In the genomic region with DNA sequence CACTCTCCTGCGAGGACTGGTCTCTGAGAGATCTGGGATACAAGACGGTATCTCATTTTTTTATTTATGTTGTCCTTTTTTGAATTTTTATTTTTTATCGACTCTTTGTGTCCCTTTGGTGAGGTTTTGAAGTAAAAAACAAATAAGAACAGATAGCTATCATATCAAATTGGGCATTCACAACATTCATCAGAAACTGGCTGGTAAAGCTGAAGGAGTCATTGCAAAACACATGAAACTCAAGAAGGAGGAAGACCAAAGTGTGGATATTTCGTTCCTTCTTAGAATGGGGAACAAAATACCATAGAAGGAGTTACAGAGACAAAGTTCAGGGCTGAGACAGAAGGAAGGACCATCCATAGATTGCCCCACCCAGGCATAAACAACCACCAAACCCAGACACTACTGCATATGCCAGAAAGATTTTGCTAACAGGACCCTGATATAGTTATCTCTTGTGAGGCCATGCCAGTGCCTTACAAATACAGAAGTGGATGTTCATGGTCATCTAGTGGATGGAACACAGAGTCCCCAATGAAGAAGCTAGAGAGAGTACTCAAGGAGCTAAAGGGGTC, we compare ENCODE assay signal across 23 mouse cellular contexts.
"Had no signal": no experiment of that assay in that cellular context is flagged by ENCODE, and none has a peak within 500 bp of the region (broad histone marks: within the 10 kb centered on the region; RNA-seq: fewer than 3 reads in every experiment).

No protein-coding gene starts in this region.

- H3K27ac ChIP-seq: layer of hippocampus, adult 2 months; limb, embryonic 10.5 days; limb, embryonic 13.5 days; liver, embryonic 14.5 days; lung, embryonic 15.5 days; macrophage; midbrain, embryonic 12.5 days; midbrain, embryonic 15.5 days; neural tube, embryonic 12.5 days; neural tube, embryonic 15.5 days; stomach, postnatal 0 days had no signal

- H3K4me3 ChIP-seq: layer of hippocampus, adult 2 months; limb, embryonic 10.5 days; limb, embryonic 13.5 days; lung, embryonic 15.5 days; midbrain, embryonic 12.5 days; midbrain, embryonic 15.5 days; neural tube, embryonic 12.5 days; neural tube, embryonic 15.5 days had no signal

- H3K4me1 ChIP-seq: limb, embryonic 10.5 days; limb, embryonic 13.5 days; lung, embryonic 15.5 days; midbrain, embryonic 12.5 days; midbrain, embryonic 15.5 days; neural tube, embryonic 12.5 days; neural tube, embryonic 15.5 days had no signal

- H3K36me3 ChIP-seq: limb, embryonic 10.5 days; limb, embryonic 13.5 days; lung, embryonic 15.5 days; midbrain, embryonic 12.5 days; midbrain, embryonic 15.5 days; neural tube, embryonic 12.5 days; neural tube, embryonic 15.5 days had no signal

- DNase-seq: kidney, adult 18-20 months; kidney, adult 9 months; kidney, postnatal 14 days; kidney, postnatal 4 days; layer of hippocampus, adult 9-11 months; liver, postnatal 0 days; right cerebral cortex, adult 18-20 months; right cerebral cortex, postnatal 14 days; right cerebral cortex, postnatal 4 days; thymus, adult 2 months; thymus, postnatal 25 days had no signal

- H3K9ac ChIP-seq: limb, embryonic 13.5 days; liver, embryonic 14.5 days; liver, postnatal 0 days; lung, embryonic 15.5 days; midbrain, embryonic 12.5 days; midbrain, embryonic 15.5 days; neural tube, embryonic 12.5 days; neural tube, embryonic 15.5 days had no signal

- ATAC-seq: intestine, embryonic 16.5 days; liver, postnatal 0 days; midbrain, embryonic 15.5 days had no signal

- H3K27me3 ChIP-seq: limb, embryonic 13.5 days; lung, embryonic 15.5 days; midbrain, embryonic 12.5 days; midbrain, embryonic 15.5 days; neural tube, embryonic 12.5 days; neural tube, embryonic 15.5 days had no signal
